Mouse (Mus musculus) urinary bladder, postnatal 25 days (tissue): ENCODE results near the gene Nudt9.
"Not testable (repeated sequence)": the region's sequence is repeated elsewhere in the genome, so short reads cannot be mapped to it uniquely, and the experiment has no call there.

Source experiments
- DNase-seq: peaks from one replicate; pipeline ENCODE4 v3.0.0; 2022; ENCODE audit warnings: low spot score

Gene Nudt9

GRCm38 (mm10) chr5:104046256-104047199 lies at the start of gene Nudt9:
Gene Nudt9, plus strand, starts transcription at chr5:104046306.
- peak; percentile 96 for DNase-seq

GRCm38 (mm10) chr5:103998739-103999138 lies 47.4 kb upstream of the Nudt9 start:
- DNase-seq: no peak

- peak; percentile 87 for DNase-seq
Observed at GRCm38 (mm10) chr5:103999738-104000137, 46.4 kb upstream of the Nudt9 start.

- DNase-seq: no peak
Observed at GRCm38 (mm10) chr5:104002549-104003255, 43.4 kb upstream of the Nudt9 start.

- no peak for DNase-seq
Observed at GRCm38 (mm10) chr5:104003256-104003931, 42.7 kb upstream of the Nudt9 start.

- no peak for DNase-seq
Observed at GRCm38 (mm10) chr5:104003955-104004354, 42.2 kb upstream of the Nudt9 start.

GRCm38 (mm10) chr5:104006811-104007210 lies 39.3 kb upstream of the Nudt9 start:
- no peak for DNase-seq

- no peak for DNase-seq
Observed at GRCm38 (mm10) chr5:104007801-104008200, 38.3 kb upstream of the Nudt9 start.

- DNase-seq: no peak
Observed at GRCm38 (mm10) chr5:104009421-104009820, 36.7 kb upstream of the Nudt9 start.

- no peak for DNase-seq
Observed at GRCm38 (mm10) chr5:104010261-104010660, 35.8 kb upstream of the Nudt9 start.

GRCm38 (mm10) chr5:104011419-104011818 lies 34.7 kb upstream of the Nudt9 start:
- DNase-seq: no peak

- DNase-seq: peak; percentile 70
Observed at GRCm38 (mm10) chr5:104021597-104022378, 24.3 kb upstream of the Nudt9 start, which contains the start of gene Hsd17b11. Gene Hsd17b11, minus strand, starts transcription at chr5:104021919.

GRCm38 (mm10) chr5:104022558-104022957 lies 23.5 kb upstream of the Nudt9 start:
- DNase-seq: no peak

- no peak for DNase-seq
Observed at GRCm38 (mm10) chr5:104023289-104024020, 22.7 kb upstream of the Nudt9 start.

- DNase-seq: not testable (repeated sequence)
Observed at GRCm38 (mm10) chr5:104024193-104024592, 21.9 kb upstream of the Nudt9 start.

GRCm38 (mm10) chr5:104024762-104025161 lies 21.3 kb upstream of the Nudt9 start:
- no peak for DNase-seq

- DNase-seq: no peak
Observed at GRCm38 (mm10) chr5:104025245-104025854, 20.8 kb upstream of the Nudt9 start.

- DNase-seq: no peak
Observed at GRCm38 (mm10) chr5:104032434-104033097, 13.5 kb upstream of the Nudt9 start.

- DNase-seq: no peak
Observed at GRCm38 (mm10) chr5:104035066-104035465, 11.0 kb upstream of the Nudt9 start.

- DNase-seq: no peak
Observed at GRCm38 (mm10) chr5:104035824-104036223, 10.3 kb upstream of the Nudt9 start.
